Mouse (Mus musculus) midbrain, embryonic 16.5 days (tissue): ENCODE measurements around the gene Nop16. TPM values are rescaled to one million over a fixed set of nuclear protein-coding genes. Genes with fewer than 3 reads are reported as not detected.
"Not testable (repeated sequence)": the region's sequence is repeated elsewhere in the genome, so short reads cannot be mapped to it uniquely, and the experiment has no call there.

Experiments
- ATAC-seq: fragments of 200-750 bp; cut with Nextera tagmentation; 2 replicates; pipeline ENCODE4 v1.8.0; 2017; ENCODE audit warnings: moderate TSS enrichment
- H3K27ac ChIP-seq: fragments of 300-500 bp; sonication (generic); 2 replicates; pipeline ENCODE4 v1.5.1; 2014; ENCODE audit warnings: mild to moderate bottlenecking, low read length, mixed read lengths
- H3K27me3 ChIP-seq: fragments of 300-500 bp; sonication (generic); 2 replicates; pipeline ENCODE4 v1.6.1; 2014; ENCODE audit warnings: low read depth, low read length, mixed read lengths; ENCODE audit not compliant: control insufficient read depth, insufficient read depth
- H3K36me3 ChIP-seq: fragments of 300-500 bp; sonication (generic); 2 replicates; pipeline ENCODE4 v1.6.1; 2014; ENCODE audit warnings: mild to moderate bottlenecking, low read length, moderate library complexity, mixed read lengths; ENCODE audit not compliant: control insufficient read depth, insufficient read depth
- H3K4me1 ChIP-seq: fragments of 300-500 bp; sonication (generic); 2 replicates; pipeline ENCODE4 v1.6.1; 2014; ENCODE audit warnings: mild to moderate bottlenecking, low read length, mixed read lengths; ENCODE audit not compliant: control insufficient read depth, insufficient read depth
- H3K4me2 ChIP-seq: fragments of 300-500 bp; sonication (generic); 2 replicates; pipeline ENCODE4 v1.6.1; 2014; ENCODE audit warnings: mild to moderate bottlenecking, low read length, mixed read lengths
- H3K4me3 ChIP-seq: fragments of 300-500 bp; sonication (generic); 2 replicates; pipeline ENCODE4 v1.5.1; 2014; ENCODE audit warnings: low read depth, mild to moderate bottlenecking, low read length, moderate library complexity, mixed read lengths
- H3K9ac ChIP-seq: fragments of 300-500 bp; sonication (generic); 2 replicates; pipeline ENCODE4 v1.6.1; 2014; ENCODE audit warnings: low read depth, low read length, mixed read lengths
- H3K9me3 ChIP-seq: fragments of 300-500 bp; sonication (generic); replicated peaks from 2 replicates; pipeline ENCODE4 v1.6.1; 2014; ENCODE audit warnings: mild to moderate bottlenecking, low read length, mixed read lengths; ENCODE audit not compliant: control insufficient read depth, poor library complexity, severe bottlenecking
- WGBS: fragments of 180-500 bp; shearing (Covaris S2); extraction: QIAGEN DNeasy Blood & Tissue Kit; methylation state at CpG from one replicate; pipeline ENCODE4 v1.1.7; 2014; 5-methylcytosine and 5-hydroxymethylcytosine counted together
- polyA plus RNA-seq: library from polyadenylated mRNA; unstranded; fragments of >200 nt; fragmentation: Nextera tagmentation; extraction: Ambion mirVana; gene quantifications from 2 replicates; pipeline ENCODE4 v1.2.1, GENCODE M21; 2015

Gene Nop16
- polyA plus RNA-seq, 1 experiment from 2014 or later = 61.7 TPM

- peaks cover 25% of the 10 kb centered on the region for H3K4me1 ChIP-seq
- H3K9ac ChIP-seq, H3K27ac ChIP-seq, ATAC-seq, H3K4me3 ChIP-seq, H3K36me3 ChIP-seq, H3K4me2 ChIP-seq, H3K27me3 ChIP-seq, H3K9me3 ChIP-seq: not testable (repeated sequence)
- 88% methylated on average over 8 of the region's 8 CpGs for WGBS
These were observed 23.3 kb upstream of the Nop16 start for GRCm38 (mm10) chr13:54613141-54613540.

DNA sequence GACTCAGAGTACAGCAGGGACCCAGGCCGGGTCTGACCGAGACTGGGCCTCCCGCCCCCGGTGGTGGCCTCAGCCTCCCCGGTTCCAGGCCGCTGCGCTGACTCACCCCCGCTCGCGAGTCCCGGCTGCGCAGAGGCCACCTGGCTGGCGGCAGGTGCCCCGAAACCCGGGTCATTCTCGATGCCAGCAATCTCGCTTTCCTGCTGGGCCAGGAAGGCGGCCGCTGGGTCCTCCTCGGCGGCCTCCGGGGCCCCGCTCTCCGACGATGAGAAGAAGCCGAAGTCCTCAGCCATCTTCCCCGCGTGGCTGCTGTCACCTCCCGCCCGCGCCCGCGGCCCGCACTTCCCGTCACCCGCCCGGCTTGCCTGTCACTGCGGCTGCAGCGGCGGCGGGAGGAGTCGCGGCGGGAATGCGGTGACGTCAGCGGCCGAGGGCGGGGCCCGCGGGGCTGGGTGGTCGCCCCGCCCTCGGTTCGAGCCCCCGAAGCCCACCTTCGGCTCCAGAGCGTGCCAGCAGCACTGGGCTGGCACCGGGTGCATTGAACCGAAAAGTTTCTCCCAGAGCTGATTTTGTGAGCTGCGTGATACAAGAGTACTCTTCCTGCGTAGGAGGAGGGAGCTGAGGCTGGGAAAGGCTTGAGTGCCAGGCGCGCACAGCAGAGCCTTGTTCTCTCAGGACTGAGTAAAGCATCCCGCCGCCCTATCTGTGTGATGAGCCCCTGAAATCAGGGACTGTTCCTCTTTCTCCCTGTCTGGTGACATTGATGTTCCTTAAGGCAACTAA is 21.3 kb upstream of the Nop16 start, which contains the start of gene Cltb:
TSS of gene Cltb (minus strand) at position 373 of the 783 bp plus-strand sequence.
- Histone ChIP-seq H3K27ac (peak within 1 kb of the TSS; percentile 78), H3K4me1 (peaks cover 25% of the 10 kb centered on the region), H3K36me3 (0 out of 2 replicates have a peak, but pooled peaks cover 2% of the 10 kb centered on the region), H3K27me3 (no peaks in the 10 kb centered on the region), H3K9ac (peak within 1 kb of the TSS; percentile 91), H3K4me3 (peak within 1 kb of the TSS; percentile 81), H3K9me3 (no peaks in the 10 kb centered on the region), H3K4me2 (peak within 1 kb of the TSS; percentile 77)
- ATAC-seq = peak; percentile 74
- WGBS = under 1% methylated on average over 65 of the region's 66 CpGs

- Histone ChIP-seq H3K9me3 (no peaks in the 10 kb centered on the region), H3K9ac (peak overlapping the region; percentile 91), H3K36me3 (0 out of 2 replicates have a peak, but pooled peaks cover 2% of the 10 kb centered on the region), H3K4me1 (peaks cover 25% of the 10 kb centered on the region), H3K4me3 (peak overlapping the region; percentile 81), H3K27ac (peak overlapping the region; percentile 78), H3K27me3 (no peaks in the 10 kb centered on the region; the same call in 1 of the 2 replicates), H3K4me2 (peak overlapping the region; percentile 77)
- 6% methylated on average over 13 of the region's 13 CpGs for WGBS
- ATAC-seq = no peak
These were observed 20.7 kb upstream of the Nop16 start for GRCm38 (mm10) chr13:54610613-54610971.

DNA sequence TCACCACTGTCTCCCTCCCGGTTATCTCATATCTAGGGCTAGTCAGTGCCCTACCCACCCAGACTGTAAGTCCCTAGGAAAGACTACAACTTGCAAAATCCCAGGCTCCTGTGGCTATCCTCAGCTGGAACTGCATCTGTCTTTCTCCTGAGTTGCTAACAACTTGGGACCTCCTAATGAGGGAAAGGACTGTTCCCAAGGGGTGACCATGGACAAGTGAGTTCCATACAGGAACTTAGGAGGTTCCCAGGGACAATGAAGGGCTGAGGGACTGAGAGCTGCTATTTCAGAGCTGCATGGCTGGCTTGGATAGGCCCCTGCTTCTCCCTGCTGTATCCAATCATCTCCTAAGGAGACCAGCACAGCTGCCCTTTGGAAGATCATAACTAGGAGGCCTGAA is 19.4 kb upstream of the Nop16 start:
- H3K4me2 ChIP-seq = peak overlapping the region; percentile 77
- H3K36me3 ChIP-seq = 0 out of 2 replicates have a peak, but pooled peaks cover 8% of the 10 kb centered on the region
- peaks cover 25% of the 10 kb centered on the region for H3K4me1 ChIP-seq
- H3K27ac ChIP-seq = no peak overlapping the region
- H3K27me3 ChIP-seq = no peaks in the 10 kb centered on the region; the same call in 1 of the 2 replicates
- 7% methylated on average over 1 of the region's 1 CpGs for WGBS
- no peaks in the 10 kb centered on the region for H3K9me3 ChIP-seq
- no peak for ATAC-seq
- peak overlapping the region; percentile 21 for H3K4me3 ChIP-seq
- peak overlapping the region; percentile 42; the same call in 1 of the 2 replicates for H3K9ac ChIP-seq

DNA sequence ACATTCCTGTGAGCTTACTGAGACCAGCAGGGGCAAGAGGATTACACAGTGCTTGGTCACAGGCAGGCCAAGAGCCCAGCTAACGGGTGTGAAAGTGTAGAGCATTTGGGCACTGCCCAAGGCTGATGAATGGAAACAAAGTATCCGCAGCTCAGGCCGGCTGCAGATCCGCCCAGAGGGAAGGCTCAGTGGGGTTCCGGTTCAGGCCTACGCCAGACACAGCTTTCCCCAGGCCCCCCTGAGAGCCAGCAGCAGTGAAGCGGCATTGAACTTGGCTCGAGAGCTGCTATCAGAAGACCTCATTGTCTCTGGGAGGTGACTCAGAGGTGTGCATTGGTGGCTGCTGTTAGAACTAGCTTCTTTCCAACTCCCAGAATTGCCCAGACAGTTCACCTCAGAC is 18.8 kb upstream of the Nop16 start:
- H3K27ac ChIP-seq = 0 out of 2 replicates have a peak overlapping the region, but pooled peaks have one; percentile 9
- H3K27me3 ChIP-seq = no peaks in the 10 kb centered on the region; the same call in 1 of the 2 replicates
- H3K4me2 ChIP-seq = peak overlapping the region; percentile 77
- H3K4me3 ChIP-seq = peak overlapping the region; percentile 21
- peak overlapping the region; percentile 42 for H3K9ac ChIP-seq
- ATAC-seq = no peak
- peaks cover 25% of the 10 kb centered on the region for H3K4me1 ChIP-seq
- WGBS = 8% methylated on average over 8 of the region's 8 CpGs
- H3K36me3 ChIP-seq = 0 out of 2 replicates have a peak, but pooled peaks cover 9% of the 10 kb centered on the region
- H3K9me3 ChIP-seq = no peaks in the 10 kb centered on the region

GRCm38 (mm10) chr13:54608002-54608401 is 18.1 kb upstream of the Nop16 start:
- H3K9ac ChIP-seq = no peak overlapping the region
- no peak overlapping the region for H3K27ac ChIP-seq
- H3K4me2 ChIP-seq = peak overlapping the region; percentile 77
- no peaks in the 10 kb centered on the region for H3K9me3 ChIP-seq
- no peaks in the 10 kb centered on the region; the same call in 1 of the 2 replicates for H3K27me3 ChIP-seq
- WGBS = 67% methylated on average over 3 of the region's 3 CpGs
- 0 out of 2 replicates have a peak, but pooled peaks cover 9% of the 10 kb centered on the region for H3K36me3 ChIP-seq
- H3K4me3 ChIP-seq = no peak overlapping the region
- ATAC-seq = no peak
- peaks cover 25% of the 10 kb centered on the region for H3K4me1 ChIP-seq

DNA sequence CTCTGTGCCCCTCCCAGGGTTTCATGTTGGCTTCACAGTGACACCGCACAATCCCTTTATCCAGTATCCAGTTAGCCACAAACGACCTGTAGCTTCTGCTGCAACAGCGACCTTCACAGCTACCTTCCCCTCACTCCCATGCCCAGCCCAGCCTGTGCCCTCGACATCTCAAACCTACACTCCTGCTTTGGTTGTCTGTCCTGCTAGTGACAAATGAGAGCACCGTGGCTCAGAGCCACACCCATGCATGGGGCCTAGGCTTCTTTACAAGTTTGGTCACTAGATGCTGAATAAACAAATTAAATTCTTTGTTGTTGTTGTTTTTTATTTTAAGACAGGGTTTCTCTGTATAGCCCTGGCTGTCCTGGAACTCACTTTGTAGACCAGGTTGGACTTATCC is 17.3 kb upstream of the Nop16 start:
- ATAC-seq = no peak
- Histone ChIP-seq H3K9ac (no peak overlapping the region), H3K9me3 (no peaks in the 10 kb centered on the region), H3K4me1 (peaks cover 25% of the 10 kb centered on the region), H3K36me3 (0 out of 2 replicates have a peak, but pooled peaks cover 9% of the 10 kb centered on the region), H3K27ac (no peak overlapping the region), H3K4me3 (no peak overlapping the region), H3K4me2 (no peak overlapping the region), H3K27me3 (no peaks in the 10 kb centered on the region; the same call in 1 of the 2 replicates)
- 73% methylated on average over 5 of the region's 5 CpGs for WGBS

- no peak for ATAC-seq
- Histone ChIP-seq H3K4me1 (peaks cover 20% of the 10 kb centered on the region), H3K4me3 (no peak overlapping the region), H3K9ac (no peak overlapping the region), H3K27me3 (no peaks in the 10 kb centered on the region; the same call in 1 of the 2 replicates), H3K4me2 (no peak overlapping the region), H3K36me3 (0 out of 2 replicates have a peak, but pooled peaks cover 9% of the 10 kb centered on the region), H3K9me3 (no peaks in the 10 kb centered on the region), H3K27ac (no peak overlapping the region)
- 82% methylated on average over 5 of the region's 5 CpGs for WGBS
These were observed 15.5 kb upstream of the Nop16 start for GRCm38 (mm10) chr13:54605426-54605825.

GRCm38 (mm10) chr13:54604221-54604620 is 14.3 kb upstream of the Nop16 start:
- Histone ChIP-seq H3K36me3 (peaks cover 13% of the 10 kb centered on the region), H3K27me3 (no peaks in the 10 kb centered on the region; the same call in 1 of the 2 replicates), H3K9ac (no peak overlapping the region), H3K27ac (no peak overlapping the region), H3K4me2 (no peak overlapping the region), H3K4me1 (peaks cover 8% of the 10 kb centered on the region), H3K9me3 (no peaks in the 10 kb centered on the region), H3K4me3 (no peak overlapping the region)
- no peak for ATAC-seq
- 23% methylated on average over 4 of the region's 4 CpGs for WGBS
